Mouse (Mus musculus) forebrain, embryonic 10.5 days (tissue): ENCODE measurements around the gene Rnf183. TPM values are rescaled to one million over a fixed set of nuclear protein-coding genes. Genes with fewer than 3 reads are reported as not detected.

Experiments used
- DNase-seq: peaks from one replicate; pipeline ENCODE4 v3.0.0-alpha.2; 2017; ENCODE audit warnings: low spot score; ENCODE audit errors: extremely low spot score
- H3K27ac ChIP-seq: fragments of 300-500 bp; sonication (generic); 2 replicates; pipeline ENCODE4 v1.5.1; 2016; ENCODE audit warnings: mild to moderate bottlenecking
- H3K27me3 ChIP-seq: fragments of 300-500 bp; sonication (generic); 2 replicates; pipeline ENCODE4 v1.6.1; 2016; ENCODE audit warnings: mild to moderate bottlenecking; ENCODE audit not compliant: poor library complexity, severe bottlenecking
- H3K36me3 ChIP-seq: fragments of 300-500 bp; sonication (generic); replicated peaks from 2 replicates; pipeline ENCODE4 v1.6.1; 2016; ENCODE audit warnings: mild to moderate bottlenecking, moderate library complexity
- H3K4me1 ChIP-seq: fragments of 300-500 bp; sonication (generic); 2 replicates; pipeline ENCODE4 v1.6.1; 2016
- H3K4me3 ChIP-seq: fragments of 300-500 bp; sonication (generic); 2 replicates; pipeline ENCODE4 v1.5.1; 2016; ENCODE audit warnings: mild to moderate bottlenecking, moderate library complexity
- H3K9me3 ChIP-seq: fragments of 300-500 bp; sonication (generic); 2 replicates; pipeline ENCODE4 v1.6.1; 2016; ENCODE audit warnings: mild to moderate bottlenecking, moderate library complexity
- WGBS: fragments of 180-500 bp; shearing (Covaris S2); methylation state at CpG from one replicate; pipeline ENCODE4 v1.1.7; 2016; 5-methylcytosine and 5-hydroxymethylcytosine counted together
- polyA plus RNA-seq: library from polyadenylated mRNA; unstranded; fragments of >200 nt; fragmentation: Nextera tagmentation; extraction: Ambion mirVana; gene quantifications from 2 replicates; pipeline ENCODE4 v1.2.1, GENCODE M21; 2016

Rnf183 gene
- polyA plus RNA-seq, 1 experiment from 2014 or later, result 0.17 TPM

- WGBS, result 96% methylated on average over 3 of the region's 3 CpGs
- Histone ChIP-seq H3K27ac (no peak overlapping the region), H3K4me1 (no peaks in the 10 kb centered on the region), H3K4me3 (no peak overlapping the region), H3K36me3 (peaks cover 44% of the 10 kb centered on the region), H3K9me3 (no peaks in the 10 kb centered on the region), H3K27me3 (no peaks in the 10 kb centered on the region)
- DNase-seq, result no peak
Observed at GRCm38 (mm10) chr4:62459081-62459480, 24.0 kb upstream of the Rnf183 start.

DNA sequence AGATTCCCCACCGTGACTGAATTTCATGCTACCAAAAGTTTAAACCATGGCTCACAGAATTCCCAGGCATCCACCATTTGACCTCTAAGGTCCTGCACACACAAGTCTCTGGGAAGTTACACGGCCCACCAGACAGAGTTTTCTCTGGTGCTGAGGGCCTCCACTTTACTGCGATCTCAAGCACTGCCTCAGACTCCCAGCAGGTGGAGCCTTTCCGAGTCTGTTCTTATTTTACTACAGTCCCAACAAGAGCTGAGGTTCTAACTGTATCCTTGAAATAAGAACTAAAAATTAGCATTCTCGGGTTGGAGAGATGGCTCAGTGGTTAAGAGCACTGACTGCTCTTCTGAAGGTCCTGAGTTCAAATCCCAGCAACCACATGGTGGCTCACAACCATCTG lies 19.9 kb upstream of the Rnf183 start:
- no peak overlapping the region for H3K4me3 ChIP-seq
- H3K4me1 ChIP-seq, result no peaks in the 10 kb centered on the region
- WGBS, result 67% methylated on average over 5 of the region's 5 CpGs
- no peak overlapping the region for H3K27ac ChIP-seq
- H3K9me3 ChIP-seq, result no peaks in the 10 kb centered on the region
- no peaks in the 10 kb centered on the region for H3K27me3 ChIP-seq
- H3K36me3 ChIP-seq, result peaks cover 14% of the 10 kb centered on the region
- peak; percentile 33 for DNase-seq

GRCm38 (mm10) chr4:62440986-62441385 lies 5.9 kb upstream of the Rnf183 start:
- H3K36me3 ChIP-seq, result no peaks in the 10 kb centered on the region
- H3K4me1 ChIP-seq, result no peaks in the 10 kb centered on the region
- H3K27me3 ChIP-seq, result no peaks in the 10 kb centered on the region
- 83% methylated on average over 4 of the region's 4 CpGs for WGBS
- no peak overlapping the region for H3K27ac ChIP-seq
- no peak for DNase-seq
- H3K9me3 ChIP-seq, result no peaks in the 10 kb centered on the region
- no peak overlapping the region for H3K4me3 ChIP-seq

- no peak overlapping the region for H3K4me3 ChIP-seq
- no peaks in the 10 kb centered on the region for H3K27me3 ChIP-seq
- 84% methylated on average over 4 of the region's 4 CpGs for WGBS
- H3K27ac ChIP-seq, result no peak overlapping the region
- DNase-seq, result no peak
- no peaks in the 10 kb centered on the region for H3K9me3 ChIP-seq
- H3K36me3 ChIP-seq, result no peaks in the 10 kb centered on the region
- H3K4me1 ChIP-seq, result no peaks in the 10 kb centered on the region
Observed at GRCm38 (mm10) chr4:62440544-62440943, 5.5 kb upstream of the Rnf183 start.

GRCm38 (mm10) chr4:62439793-62440192 lies 4.7 kb upstream of the Rnf183 start:
- Histone ChIP-seq H3K4me3 (no peak overlapping the region), H3K27ac (no peak overlapping the region), H3K36me3 (no peaks in the 10 kb centered on the region), H3K27me3 (no peaks in the 10 kb centered on the region), H3K4me1 (no peaks in the 10 kb centered on the region), H3K9me3 (no peaks in the 10 kb centered on the region)
- WGBS, result 72% methylated on average over 4 of the region's 4 CpGs
- no peak for DNase-seq

- Histone ChIP-seq H3K4me3 (no peak overlapping the region), H3K9me3 (no peaks in the 10 kb centered on the region), H3K27me3 (no peaks in the 10 kb centered on the region), H3K36me3 (no peaks in the 10 kb centered on the region), H3K27ac (no peak overlapping the region), H3K4me1 (no peaks in the 10 kb centered on the region)
- 83% methylated on average over 7 of the region's 7 CpGs for WGBS
- no peak for DNase-seq
Observed at GRCm38 (mm10) chr4:62437871-62438270, 2.8 kb upstream of the Rnf183 start.

DNA sequence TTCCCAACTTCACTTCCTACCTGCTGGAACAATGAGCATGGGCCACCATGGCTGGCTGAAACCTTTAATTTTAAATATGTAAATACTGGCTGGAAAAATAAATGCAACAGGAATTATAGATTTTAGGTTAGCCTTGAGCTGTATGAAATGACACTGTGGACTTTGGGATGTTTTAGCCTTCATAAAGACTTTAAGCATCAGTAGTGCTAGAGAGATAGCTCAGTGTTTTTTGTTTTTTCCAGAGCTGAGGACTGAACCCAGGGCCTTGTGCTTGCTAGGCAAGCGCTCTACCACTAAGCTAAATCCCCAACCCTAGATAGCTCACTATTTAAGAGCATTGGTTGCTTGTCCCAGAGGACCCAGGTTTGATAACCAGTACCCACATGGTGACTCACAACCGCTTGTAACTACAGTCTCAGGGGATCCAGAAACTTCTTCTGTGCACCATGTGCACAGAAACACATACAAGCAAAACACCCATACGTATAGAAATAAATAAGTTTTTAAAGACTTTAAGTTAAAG lies 2.3 kb upstream of the Rnf183 start:
- Histone ChIP-seq H3K27ac (no peak overlapping the region), H3K9me3 (no peaks in the 10 kb centered on the region), H3K4me3 (no peak overlapping the region), H3K4me1 (no peaks in the 10 kb centered on the region), H3K36me3 (no peaks in the 10 kb centered on the region), H3K27me3 (no peaks in the 10 kb centered on the region)
- DNase-seq, result no peak
- WGBS, result 92% methylated on average over 3 of the region's 3 CpGs

DNA sequence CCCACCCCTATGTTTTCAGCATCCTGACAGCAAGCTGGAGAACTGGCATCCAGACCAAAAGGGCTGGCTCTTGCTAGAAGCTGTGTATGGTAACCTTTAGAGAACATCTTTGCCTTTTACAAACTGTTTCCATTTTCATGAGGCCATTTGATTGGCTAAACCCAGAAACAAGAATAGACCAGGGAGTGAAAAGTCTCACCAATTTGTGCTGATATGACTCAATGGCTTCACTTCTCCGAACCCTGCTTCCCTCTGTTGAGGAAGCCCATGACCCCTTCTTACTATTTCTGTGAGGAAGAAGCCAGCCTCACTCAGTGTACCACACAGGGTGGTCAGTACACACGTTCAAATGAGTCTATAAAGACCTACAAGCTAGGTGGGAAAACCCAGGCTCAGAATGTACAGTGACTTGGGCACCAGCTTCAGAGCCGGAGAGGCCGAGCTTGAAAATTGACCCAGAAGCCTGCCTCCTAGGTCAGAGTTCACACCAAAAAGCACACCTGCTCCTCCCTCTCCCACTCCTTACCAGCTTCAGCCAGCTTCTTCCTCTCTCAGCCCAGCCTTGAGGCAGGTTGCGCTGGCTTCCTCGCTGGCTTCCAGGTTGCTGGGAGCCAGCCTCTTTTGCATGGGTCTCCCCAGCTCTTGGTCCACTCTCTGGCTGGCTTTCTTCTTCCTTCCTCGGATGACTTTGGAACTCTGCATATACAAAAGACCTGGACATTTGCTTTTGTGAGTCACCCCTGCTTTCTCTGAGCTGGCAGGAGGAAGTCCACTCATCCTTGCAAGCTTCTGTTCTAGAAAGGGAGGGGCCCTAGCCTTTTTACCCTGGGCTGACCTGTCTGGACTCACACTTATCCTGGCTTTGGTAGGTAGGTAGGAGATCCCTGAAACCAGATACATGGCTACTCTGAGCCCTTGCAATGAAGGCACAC lies 847 bp downstream of the Rnf183 start:
- no peak overlapping the region for H3K27ac ChIP-seq
- H3K36me3 ChIP-seq, result no peaks in the 10 kb centered on the region
- no peaks in the 10 kb centered on the region for H3K4me1 ChIP-seq
- no peak for DNase-seq
- 85% methylated on average over 7 of the region's 7 CpGs for WGBS
- no peak overlapping the region for H3K4me3 ChIP-seq
- no peaks in the 10 kb centered on the region for H3K9me3 ChIP-seq
- H3K27me3 ChIP-seq, result no peaks in the 10 kb centered on the region

GRCm38 (mm10) chr4:62431522-62431921 lies 3.5 kb downstream of the Rnf183 start:
- Histone ChIP-seq H3K4me3 (no peak overlapping the region), H3K27ac (no peak overlapping the region), H3K27me3 (no peaks in the 10 kb centered on the region), H3K36me3 (no peaks in the 10 kb centered on the region), H3K4me1 (no peaks in the 10 kb centered on the region), H3K9me3 (no peaks in the 10 kb centered on the region)
- DNase-seq, result no peak
- 86% methylated on average over 4 of the region's 4 CpGs for WGBS

GRCm38 (mm10) chr4:62430678-62431077 lies 4.4 kb downstream of the Rnf183 start:
- Histone ChIP-seq H3K36me3 (peaks cover 6% of the 10 kb centered on the region), H3K4me1 (no peaks in the 10 kb centered on the region), H3K4me3 (no peak overlapping the region), H3K9me3 (no peaks in the 10 kb centered on the region), H3K27me3 (no peaks in the 10 kb centered on the region), H3K27ac (no peak overlapping the region)
- no peak for DNase-seq

DNA sequence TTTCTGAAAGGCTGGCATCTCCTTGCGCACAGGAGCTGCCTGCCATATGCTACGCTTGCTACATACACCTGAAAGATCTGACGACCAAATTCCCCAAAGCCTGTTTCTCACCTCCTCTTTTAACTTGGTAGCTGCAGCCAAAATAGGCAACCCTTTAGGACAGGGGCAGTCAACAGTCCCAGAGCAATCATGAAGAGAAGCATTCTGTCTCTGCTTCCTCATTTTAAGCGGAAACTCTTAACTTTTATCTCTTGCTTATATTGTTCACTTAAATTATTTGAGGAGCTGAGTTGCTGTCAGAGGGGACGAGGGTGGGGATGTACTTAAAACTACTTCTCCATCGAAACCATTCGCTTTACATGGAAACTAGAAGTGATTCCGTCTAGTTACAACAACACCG lies 5.4 kb downstream of the Rnf183 start:
- no peaks in the 10 kb centered on the region for H3K27me3 ChIP-seq
- H3K4me3 ChIP-seq, result no peak overlapping the region
- peaks cover 16% of the 10 kb centered on the region for H3K36me3 ChIP-seq
- H3K27ac ChIP-seq, result no peak overlapping the region
- H3K9me3 ChIP-seq, result no peaks in the 10 kb centered on the region
- WGBS, result 90% methylated on average over 9 of the region's 9 CpGs
- no peak for DNase-seq
- H3K4me1 ChIP-seq, result no peaks in the 10 kb centered on the region

- Histone ChIP-seq H3K27me3 (no peaks in the 10 kb centered on the region), H3K27ac (no peak overlapping the region), H3K36me3 (peaks cover 31% of the 10 kb centered on the region), H3K9me3 (no peaks in the 10 kb centered on the region), H3K4me3 (no peak overlapping the region), H3K4me1 (no peaks in the 10 kb centered on the region)
- WGBS, result 79% methylated on average over 17 of the region's 17 CpGs
- DNase-seq, result no peak
Observed at GRCm38 (mm10) chr4:62427978-62428758, 6.9 kb downstream of the Rnf183 start.

- peaks cover 54% of the 10 kb centered on the region for H3K36me3 ChIP-seq
- DNase-seq, result no peak
- WGBS, result 91% methylated on average over 4 of the region's 4 CpGs
- no peaks in the 10 kb centered on the region for H3K4me1 ChIP-seq
- H3K27me3 ChIP-seq, result no peaks in the 10 kb centered on the region
- no peak overlapping the region for H3K27ac ChIP-seq
- no peak overlapping the region for H3K4me3 ChIP-seq
- H3K9me3 ChIP-seq, result no peaks in the 10 kb centered on the region
Observed at GRCm38 (mm10) chr4:62425891-62426290, 9.2 kb downstream of the Rnf183 start.
